Mouse (Mus musculus) neural tube, embryonic 11.5 days (tissue): ENCODE measurements around the gene Acsf2. TPM values are rescaled to one million over a fixed set of nuclear protein-coding genes. Genes with fewer than 3 reads are reported as not detected.

Source experiments
- ATAC-seq: fragments of 200-750 bp; cut with Nextera tagmentation; 2 replicates; pipeline ENCODE4 v1.8.0; 2017; ENCODE audit warnings: moderate number of reproducible peaks, mild to moderate bottlenecking, moderate TSS enrichment, moderate library complexity; ENCODE audit not compliant: insufficient read depth, low FRiP score, low TSS enrichment
- DNase-seq: peaks from one replicate; pipeline ENCODE4 v3.0.0-alpha.2; 2015; ENCODE audit warnings: low spot score
- H3K27ac ChIP-seq: fragments of 300-500 bp; sonication (generic); 2 replicates; pipeline ENCODE4 v1.5.1; 2014; ENCODE audit warnings: low read depth, mild to moderate bottlenecking, low read length
- H3K27me3 ChIP-seq: fragments of 300-500 bp; sonication (generic); 2 replicates; pipeline ENCODE4 v1.6.1; 2014; ENCODE audit warnings: mild to moderate bottlenecking, low read length, mixed read lengths; ENCODE audit not compliant: control insufficient read depth, insufficient read depth
- H3K36me3 ChIP-seq: fragments of 300-500 bp; sonication (generic); 2 replicates; pipeline ENCODE4 v1.6.1; 2014; ENCODE audit warnings: mild to moderate bottlenecking, low read length, moderate library complexity, mixed read lengths; ENCODE audit not compliant: control insufficient read depth, insufficient read depth
- H3K4me1 ChIP-seq: fragments of 300-500 bp; sonication (generic); 2 replicates; pipeline ENCODE4 v1.6.1; 2014; ENCODE audit warnings: low read length, mixed read lengths; ENCODE audit not compliant: control insufficient read depth, insufficient read depth
- H3K4me2 ChIP-seq: fragments of 300-500 bp; sonication (generic); 2 replicates; pipeline ENCODE4 v1.6.1; 2014; ENCODE audit warnings: low read depth, mild to moderate bottlenecking, moderate library complexity
- H3K4me3 ChIP-seq: fragments of 300-500 bp; sonication (generic); 2 replicates; pipeline ENCODE4 v1.5.1; 2014; ENCODE audit warnings: low read depth, low read length
- H3K9ac ChIP-seq: fragments of 300-500 bp; sonication (generic); 2 replicates; pipeline ENCODE4 v1.6.1; 2014; ENCODE audit warnings: mild to moderate bottlenecking, low read length
- H3K9me3 ChIP-seq: fragments of 300-500 bp; sonication (generic); 2 replicates; pipeline ENCODE4 v1.6.1; 2016; ENCODE audit warnings: low read length; ENCODE audit not compliant: control insufficient read depth
- WGBS: fragments of 180-500 bp; shearing (Covaris S2); extraction: QIAGEN DNeasy Blood & Tissue Kit; methylation state at CpG from one replicate; pipeline ENCODE4 v1.1.7; 2014; 5-methylcytosine and 5-hydroxymethylcytosine counted together
- polyA plus RNA-seq: library from polyadenylated mRNA; unstranded; fragments of >200 nt; fragmentation: Nextera tagmentation; extraction: Ambion mirVana; gene quantifications from 2 replicates; pipeline ENCODE4 v1.2.1, GENCODE M21; 2014

The Acsf2 gene
- polyA plus RNA-seq, 1 experiment from 2014 or later = 6.3 TPM

GRCm38 (mm10) chr11:94547271-94547670, 54.4 kb downstream of the Acsf2 start:
- WGBS = 88% methylated on average over 6 of the region's 6 CpGs
- Histone ChIP-seq H3K9ac (no peak overlapping the region), H3K4me3 (no peak overlapping the region), H3K4me1 (peaks cover 6% of the 10 kb centered on the region), H3K4me2 (no peak overlapping the region), H3K27ac (no peak overlapping the region), H3K27me3 (no peaks in the 10 kb centered on the region), H3K9me3 (no peaks in the 10 kb centered on the region), H3K36me3 (no peaks in the 10 kb centered on the region)
- DNase-seq = no peak
- ATAC-seq = no peak

DNA sequence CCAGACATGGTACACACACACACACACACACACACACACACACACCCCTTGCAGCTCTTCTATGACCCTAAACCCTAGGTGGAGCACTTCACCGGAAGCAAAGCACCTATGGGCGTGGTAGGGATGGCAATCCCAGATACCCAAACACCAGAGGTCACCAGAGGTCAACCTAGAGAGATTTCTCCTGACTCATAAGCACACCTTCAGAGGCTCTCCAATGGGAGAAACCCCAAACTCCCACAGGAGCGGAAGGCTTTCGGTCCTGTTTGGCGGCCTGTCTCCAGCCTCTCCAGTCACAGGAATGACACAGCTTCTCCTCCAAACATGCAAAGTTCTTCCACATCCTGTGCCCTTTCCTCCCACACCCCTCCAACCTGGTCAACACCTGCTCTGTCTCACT, 55.3 kb downstream of the Acsf2 start:
- no peak overlapping the region for H3K4me3 ChIP-seq
- H3K4me2 ChIP-seq = no peak overlapping the region
- no peaks in the 10 kb centered on the region for H3K9me3 ChIP-seq
- ATAC-seq = no peak
- no peak for DNase-seq
- no peaks in the 10 kb centered on the region for H3K36me3 ChIP-seq
- no peak overlapping the region for H3K9ac ChIP-seq
- H3K27me3 ChIP-seq = no peaks in the 10 kb centered on the region
- no peak overlapping the region for H3K27ac ChIP-seq
- peaks cover 6% of the 10 kb centered on the region for H3K4me1 ChIP-seq
- 96% methylated on average over 5 of the region's 5 CpGs for WGBS

- 54% methylated on average over 18 of the region's 18 CpGs for WGBS
- H3K36me3 ChIP-seq = no peaks in the 10 kb centered on the region
- H3K4me2 ChIP-seq = 0 out of 2 replicates have a peak overlapping the region, but pooled peaks have one; percentile 15
- no peak overlapping the region for H3K9ac ChIP-seq
- no peak overlapping the region for H3K4me3 ChIP-seq
- H3K4me1 ChIP-seq = peaks cover 6% of the 10 kb centered on the region
- no peak for ATAC-seq
- DNase-seq = no peak
- no peaks in the 10 kb centered on the region for H3K9me3 ChIP-seq
- no peaks in the 10 kb centered on the region for H3K27me3 ChIP-seq
- H3K27ac ChIP-seq = no peak overlapping the region
These were observed 57.2 kb downstream of the Acsf2 start for GRCm38 (mm10) chr11:94544422-94544821.

GRCm38 (mm10) chr11:94543932-94544331, 57.7 kb downstream of the Acsf2 start:
- 44% methylated on average over 9 of the region's 9 CpGs for WGBS
- no peaks in the 10 kb centered on the region for H3K27me3 ChIP-seq
- H3K4me2 ChIP-seq = no peak overlapping the region
- no peak overlapping the region for H3K4me3 ChIP-seq
- no peaks in the 10 kb centered on the region for H3K9me3 ChIP-seq
- peaks cover 6% of the 10 kb centered on the region for H3K4me1 ChIP-seq
- ATAC-seq = no peak
- H3K36me3 ChIP-seq = no peaks in the 10 kb centered on the region
- DNase-seq = peak; percentile 74
- H3K27ac ChIP-seq = no peak overlapping the region
- no peak overlapping the region for H3K9ac ChIP-seq

- Histone ChIP-seq H3K9ac (no peak overlapping the region), H3K27me3 (no peaks in the 10 kb centered on the region), H3K9me3 (no peaks in the 10 kb centered on the region), H3K4me1 (peaks cover 4% of the 10 kb centered on the region), H3K36me3 (no peaks in the 10 kb centered on the region), H3K4me3 (no peak overlapping the region), H3K27ac (no peak overlapping the region), H3K4me2 (no peak overlapping the region)
- ATAC-seq = no peak
- DNase-seq = no peak
- 86% methylated on average over 12 of the region's 12 CpGs for WGBS
These were observed 58.3 kb downstream of the Acsf2 start for GRCm38 (mm10) chr11:94543344-94543743.

GRCm38 (mm10) chr11:94542400-94542799, 59.3 kb downstream of the Acsf2 start:
- 94% methylated on average over 4 of the region's 4 CpGs for WGBS
- no peaks in the 10 kb centered on the region for H3K9me3 ChIP-seq
- ATAC-seq (no peak), DNase-seq (no peak)
- no peaks in the 10 kb centered on the region for H3K4me1 ChIP-seq
- no peak overlapping the region for H3K4me2 ChIP-seq
- H3K27me3 ChIP-seq = no peaks in the 10 kb centered on the region
- H3K9ac ChIP-seq = no peak overlapping the region
- H3K27ac ChIP-seq = no peak overlapping the region
- no peaks in the 10 kb centered on the region for H3K36me3 ChIP-seq
- H3K4me3 ChIP-seq = no peak overlapping the region

- no peaks in the 10 kb centered on the region for H3K36me3 ChIP-seq
- DNase-seq (no peak), ATAC-seq (no peak)
- H3K4me3 ChIP-seq = no peak overlapping the region
- H3K4me1 ChIP-seq = no peaks in the 10 kb centered on the region
- H3K27me3 ChIP-seq = no peaks in the 10 kb centered on the region
- H3K9ac ChIP-seq = no peak overlapping the region
- 80% methylated on average over 7 of the region's 7 CpGs for WGBS
- H3K27ac ChIP-seq = no peak overlapping the region
- no peaks in the 10 kb centered on the region for H3K9me3 ChIP-seq
- no peak overlapping the region for H3K4me2 ChIP-seq
These were observed 61.9 kb downstream of the Acsf2 start for GRCm38 (mm10) chr11:94539761-94540160.

DNA sequence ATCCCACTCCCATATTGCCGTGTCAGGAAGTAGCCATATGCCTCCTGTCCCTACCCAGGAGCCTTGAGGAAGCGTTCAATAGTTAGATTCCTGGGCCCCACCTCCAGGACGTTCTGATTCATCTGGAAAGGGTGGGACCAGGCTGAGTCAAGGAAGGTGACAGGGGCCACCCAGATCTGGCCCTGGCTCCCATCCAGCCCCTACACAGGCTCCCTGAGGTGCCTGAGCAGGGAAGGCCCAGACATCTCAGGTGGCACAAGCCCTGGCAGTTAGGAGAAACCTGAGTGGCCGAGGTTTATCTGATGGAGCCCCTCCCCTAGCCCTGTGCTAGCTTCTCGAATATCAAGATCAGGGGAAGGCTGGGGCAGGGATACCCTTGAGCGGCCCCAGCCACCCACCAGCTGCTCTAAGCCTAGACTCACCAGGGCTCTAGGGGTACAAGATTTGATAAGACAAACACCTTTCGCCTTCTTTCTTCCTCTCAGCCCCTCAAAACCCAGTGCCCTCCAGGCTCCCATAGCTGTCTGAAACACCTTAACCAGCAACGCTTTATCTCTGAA, 62.9 kb downstream of the Acsf2 start:
- H3K4me2 ChIP-seq = no peak overlapping the region
- 59% methylated on average over 8 of the region's 8 CpGs for WGBS
- no peaks in the 10 kb centered on the region for H3K9me3 ChIP-seq
- ATAC-seq (no peak), DNase-seq (no peak)
- H3K27me3 ChIP-seq = no peaks in the 10 kb centered on the region
- H3K27ac ChIP-seq = no peak overlapping the region
- H3K4me3 ChIP-seq = no peak overlapping the region
- H3K4me1 ChIP-seq = no peaks in the 10 kb centered on the region
- H3K36me3 ChIP-seq = no peaks in the 10 kb centered on the region
- no peak overlapping the region for H3K9ac ChIP-seq

GRCm38 (mm10) chr11:94533171-94533570, 68.5 kb downstream of the Acsf2 start:
- no peak for DNase-seq
- Histone ChIP-seq H3K9ac (no peak overlapping the region), H3K4me2 (no peak overlapping the region), H3K36me3 (no peaks in the 10 kb centered on the region), H3K9me3 (no peaks in the 10 kb centered on the region), H3K27me3 (no peaks in the 10 kb centered on the region), H3K4me3 (no peak overlapping the region), H3K4me1 (no peaks in the 10 kb centered on the region), H3K27ac (no peak overlapping the region)
- ATAC-seq = no peak
- 78% methylated on average over 8 of the region's 8 CpGs for WGBS
